Mouse (Mus musculus) E14TG2a.4 (cell line): Measurements from ENCODE around the gene Abca4.

ENCODE experiments used
- CTCF ChIP-seq: conservative IDR thresholded peaks from 2 replicates; pipeline ENCODE4 v1.5.1; 2014; ENCODE audit warnings: low read length
- NANOG ChIP-seq: IDR thresholded peaks from 2 replicates; pipeline ENCODE4 v1.6.1; 2014; ENCODE audit warnings: borderline replicate concordance, low read length, mixed read lengths
- POU5F1 ChIP-seq: IDR thresholded peaks from 2 replicates; pipeline ENCODE4 v1.6.1; 2014; ENCODE audit warnings: low read length, borderline replicate concordance

- TF ChIP-seq CTCF (no peak), NANOG (no peak), POU5F1 (no peak)
Measured at GRCm38 (mm10) chr3:122133255-122133654, 89.0 kb downstream of the Abca4 start.
